Mouse (Mus musculus) embryonic fibroblast, embryonic 13.5 days (primary cell): Measurements from ENCODE around the gene Gm21885.

Source experiments
- CTCF ChIP-seq: IDR thresholded peaks from 2 replicates; pipeline ENCODE4 v1.5.1; 2011; ENCODE audit warnings: mild to moderate bottlenecking, control low read depth, low read length, moderate library complexity, borderline replicate concordance; ENCODE audit not compliant: insufficient read depth
- POLR2A ChIP-seq: IDR thresholded peaks from 2 replicates; pipeline ENCODE4 v1.6.1; 2011; ENCODE audit warnings: low read depth, mild to moderate bottlenecking, control low read depth, low read length, moderate library complexity

DNA sequence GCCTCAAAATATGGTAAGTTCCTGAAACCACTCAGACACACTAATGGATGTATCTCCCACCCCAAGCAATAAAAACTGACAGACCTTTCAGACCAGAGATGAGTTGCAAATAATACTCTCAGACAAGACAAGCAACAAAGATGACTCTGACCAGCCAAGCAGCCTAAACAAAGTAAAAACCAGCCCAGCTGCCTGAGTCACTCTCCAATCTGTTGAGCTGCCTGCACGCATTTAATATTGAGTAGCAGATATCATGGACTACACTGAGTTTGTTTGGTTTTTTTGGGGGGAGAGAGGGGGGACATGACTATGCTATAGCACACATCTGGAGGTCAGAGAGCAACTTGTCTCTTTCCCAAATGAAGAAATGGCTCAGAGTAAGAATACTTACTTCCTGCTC, 33.6 kb downstream of the Gm21885 start:
- TF ChIP-seq CTCF, result no peak
- TF ChIP-seq POLR2A, result no peak
